Mouse (Mus musculus) brain, adult 10 weeks (tissue): ENCODE results near the gene Cacna1d. TPM values are rescaled to one million over a fixed set of nuclear protein-coding genes. Genes with fewer than 3 reads are reported as not detected.

ENCODE experiments used
- polyA plus RNA-seq: library from polyadenylated mRNA; stranded (reverse); fragments of 350-450 nt; fragmentation: Illumina TruSeq; extraction: RNeasy Lipid Tissue Mini Kit (QIAGEN cat#74804); gene quantifications from one replicate; pipeline ENCODE4 v1.2.3, GENCODE M21; 2015; ENCODE audit warnings: low read depth, low replicate concordance

The Cacna1d gene
- 27.7 TPM for polyA plus RNA-seq

GRCm38 (mm10) chr14:30491342-30491741, at the start of gene Cacna1d:
Cacna1d (minus strand) TSS chr14:30491455.

DNA sequence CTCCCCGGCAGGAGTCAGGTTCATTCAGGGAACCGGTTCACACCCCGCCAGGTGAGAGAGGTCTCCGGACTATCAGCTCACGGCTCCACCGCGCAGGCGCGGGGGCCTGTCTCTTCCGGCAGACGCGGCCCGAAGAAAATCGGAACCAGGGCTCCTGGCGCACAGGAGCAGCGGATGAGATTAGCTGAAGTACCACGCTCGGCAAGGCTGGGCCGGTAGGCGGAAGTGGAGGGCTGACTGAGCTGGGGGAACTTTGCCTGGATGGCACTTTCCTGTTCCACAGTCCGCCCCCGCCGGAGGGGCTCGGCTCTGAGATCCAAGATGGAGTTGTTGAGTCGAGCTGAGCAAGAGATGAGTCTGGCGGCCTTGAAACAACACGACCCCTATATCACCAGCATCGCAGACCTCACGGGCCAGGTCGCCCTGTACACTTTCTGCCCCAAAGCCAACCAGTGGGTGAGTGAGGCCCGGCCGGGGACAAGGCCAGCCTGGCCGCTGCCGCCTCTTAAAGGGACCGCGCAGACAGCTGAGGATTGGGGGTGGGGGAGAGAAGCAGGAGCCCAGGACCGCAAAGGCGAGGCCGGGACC, 11.8 kb downstream of the Cacna1d start, which contains the start of gene Dcp1a:
Gene Dcp1a (plus strand): TSS at position 175 of the 588 bp plus-strand sequence.

GRCm38 (mm10) chr14:30008733-30009575, 482.3 kb downstream of the Cacna1d start, which contains the start of the genes Il17rb and Chdh:
Il17rb (minus strand) TSS chr14:30008896.
Chdh (plus strand) TSS chr14:30009023.

Other genes starting within 250 kb of the Cacna1d start
- gene Dcp1a, start 11.9 kb downstream of the Cacna1d start, polyA plus RNA-seq: 13.3 TPM
- 165 TPM for gene Tkt, start 56.9 kb upstream of the Cacna1d start, polyA plus RNA-seq
- gene Prkcd, start 134.8 kb upstream of the Cacna1d start, polyA plus RNA-seq: 76.3 TPM
- 12.6 TPM for gene Rft1, start 162.9 kb upstream of the Cacna1d start, polyA plus RNA-seq
- 11.6 TPM for gene Sfmbt1, start 223.4 kb upstream of the Cacna1d start, polyA plus RNA-seq